Mouse (Mus musculus): ENCODE data around the gene Pold2. TPM values are rescaled to one million over a fixed set of nuclear protein-coding genes. Genes with fewer than 3 reads are reported as not detected.

Gene Pold2
- total and polyA plus RNA-seq, 3 experiments = 136 to 285 (median 205) TPM

DNA sequence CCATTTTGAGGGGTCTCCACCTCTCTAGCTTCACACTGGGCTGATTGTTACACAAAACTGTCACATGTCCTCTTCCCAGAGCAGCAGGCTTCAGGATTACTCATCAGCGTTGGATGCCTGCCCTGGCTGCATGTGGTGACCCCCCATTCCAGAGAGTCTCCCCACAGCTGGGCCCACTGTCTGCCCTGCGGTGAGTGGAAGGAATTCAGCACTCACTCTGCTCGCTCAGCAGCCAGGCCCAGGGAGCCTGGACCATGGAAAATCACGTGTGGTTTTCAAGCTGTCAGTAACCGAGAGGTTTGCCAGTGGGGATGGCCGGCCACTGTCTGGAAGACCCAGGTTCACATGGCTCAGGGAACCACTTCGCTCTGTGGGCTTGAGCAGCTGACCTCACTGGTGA, 22.2 kb downstream of the Pold2 start:
- no peak for DNase-seq (ENCODE audit: extremely low read depth)
- Histone ChIP-seq H3K4me2 (ENCODE audit: insufficient read depth, low read depth, poor library complexity, severe bottlenecking) (no peak overlapping the region), H3K4me3 (replicated peaks in 1 of 3; ENCODE audit: low read depth in 2 of 3, low read length in 2 of 3, poor library complexity in 1 of 3) (no peak overlapping the region), H3K9ac (ENCODE audit: insufficient read depth, low read depth) (no peak overlapping the region), H3K36me3 (replicated peaks in 1 of 2; ENCODE audit: control insufficient read depth in 1 of 2, insufficient read depth in 1 of 2, low read length in 1 of 2) (no peaks in the 10 kb centered on the region), H3K27me3 (replicated peaks) (peaks cover 19% of the 10 kb centered on the region), H3K9me3 (replicated peaks; ENCODE audit: low read length) (peaks cover 17% of the 10 kb centered on the region), H3K27ac (ENCODE audit: insufficient read depth, low read depth) (no peak overlapping the region), H3K4me1 (ENCODE audit: control insufficient read depth in 1 of 2, insufficient read depth in 2 of 2) (peaks cover 2 to 3% of the 10 kb centered on the region in 2 experiments; a peak in 2 of 4 replicates), H3K79me2 (replicated peaks; ENCODE audit: control insufficient read depth, extremely low read depth, insufficient read depth, poor library complexity, severe bottlenecking) (no peaks in the 10 kb centered on the region)
- TF ChIP-seq PAX5 (IDR thresholded peaks at IDR 0.05; ENCODE audit: low read length) = no peak
- TF ChIP-seq JUND (conservative IDR thresholded peaks at IDR 0.05; ENCODE audit: low read depth, low read length) = no peak
- no peak for TF ChIP-seq ZNF384 (IDR thresholded peaks at IDR 0.05; ENCODE audit: low read depth, low read length)
- no peak for TF ChIP-seq ETS1 (conservative IDR thresholded peaks at IDR 0.05; ENCODE audit: low read depth, low read length)
- no peak for TF ChIP-seq MXI1 (IDR thresholded peaks at IDR 0.05; ENCODE audit: low read depth, low read length)
- no peak for TF ChIP-seq ELF1 (IDR thresholded peaks at IDR 0.05; ENCODE audit: low read depth, low read length)
- no peak for TF ChIP-seq POLR2A (IDR thresholded peaks at IDR 0.05; ENCODE audit: low read depth, low read length)
- TF ChIP-seq EP300 (IDR thresholded peaks at IDR 0.05; ENCODE audit: low read length) = no peak
- no peak for TF ChIP-seq CHD2 (IDR thresholded peaks at IDR 0.05; ENCODE audit: low read length)
- no peak for TF ChIP-seq GABPA (IDR thresholded peaks at IDR 0.05; ENCODE audit: insufficient replicate concordance, low read depth, low read length)
- no peak for TF ChIP-seq ZMIZ1 (IDR thresholded peaks at IDR 0.05; ENCODE audit: low read depth, low read length)
- TF ChIP-seq RAD21 (IDR thresholded peaks at IDR 0.05; ENCODE audit: low read depth, low read length) = no peak
- in situ Hi-C loops (cut with MboI; ENCODE audit: low pct_ligation_motif_present, low pct_unique_long_range_greater_than_20kb, low sequenced_read_pairs) (no loop called here), dilution Hi-C loops (cut with MboI; ENCODE audit: extremely low pct_ligation_motif_present, extremely low pct_unique_long_range_greater_than_20kb, low sequenced_read_pairs) (no loop called here)

DNA sequence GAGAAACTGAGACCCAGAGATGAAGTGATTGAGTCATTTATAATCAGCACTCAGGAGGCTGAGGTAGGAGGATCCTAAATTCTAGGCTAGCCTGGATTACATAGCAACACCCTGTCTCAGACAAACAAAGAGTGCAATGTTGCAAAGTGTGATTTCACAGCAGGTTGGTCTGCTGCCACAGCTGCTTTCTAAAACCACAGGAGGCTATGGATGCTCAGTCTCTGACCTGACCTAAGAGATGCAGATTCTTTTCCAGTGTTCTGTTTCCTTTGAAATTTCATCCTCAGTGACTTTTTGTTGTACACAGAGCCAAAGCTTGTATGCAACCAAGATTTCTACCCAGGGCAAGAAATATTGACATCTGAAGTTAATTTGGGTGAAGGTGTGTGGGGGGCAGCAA, 22.6 kb downstream of the Pold2 start:
- H3K4me2 ChIP-seq (ENCODE audit: insufficient read depth, low read depth, poor library complexity, severe bottlenecking) = no peak overlapping the region
- dilution Hi-C loops (cut with MboI; ENCODE audit: extremely low pct_ligation_motif_present, extremely low pct_unique_long_range_greater_than_20kb, low sequenced_read_pairs) = no loop called here

DNA sequence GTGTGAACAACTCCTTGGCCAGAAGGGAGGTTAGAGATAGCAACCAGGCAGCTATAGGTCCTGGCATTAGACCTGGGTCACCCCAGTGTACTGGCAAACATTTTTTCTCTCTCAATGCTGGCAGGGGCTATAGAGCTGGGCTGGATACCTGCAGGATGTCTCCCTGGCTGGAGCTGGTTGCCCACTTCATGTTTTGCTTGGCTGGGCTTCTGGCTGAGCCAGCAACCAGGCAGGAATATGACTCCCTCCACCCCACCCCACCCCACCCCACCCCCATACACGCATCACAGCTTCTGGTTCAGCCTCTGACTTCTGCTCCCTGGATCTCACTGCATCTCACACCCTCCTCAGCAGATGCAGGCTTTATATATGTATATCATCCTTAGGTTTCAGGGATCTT, 25.8 kb downstream of the Pold2 start:
- in situ Hi-C loops (cut with MboI; ENCODE audit: low pct_ligation_motif_present, low pct_unique_long_range_greater_than_20kb, low sequenced_read_pairs) = no loop called here
- Histone ChIP-seq H3K4me2 (ENCODE audit: insufficient read depth, low read depth, poor library complexity, severe bottlenecking) (no peak overlapping the region), H3K36me3 (replicated peaks in 1 of 2; ENCODE audit: control insufficient read depth in 1 of 2, insufficient read depth in 1 of 2, low read length in 1 of 2) (no peaks in the 10 kb centered on the region), H3K9me3 (replicated peaks; ENCODE audit: low read length) (peaks cover 7% of the 10 kb centered on the region), H3K4me1 (ENCODE audit: control insufficient read depth in 1 of 2, insufficient read depth in 2 of 2) (peaks cover 0 to 2% of the 10 kb centered on the region in 2 experiments; a peak in 2 of 4 replicates), H3K27me3 (replicated peaks) (peaks cover 21% of the 10 kb centered on the region), H3K4me3 (replicated peaks in 1 of 3; ENCODE audit: low read depth in 2 of 3, low read length in 2 of 3, poor library complexity in 1 of 3) (no peak overlapping the region), H3K79me2 (replicated peaks; ENCODE audit: control insufficient read depth, extremely low read depth, insufficient read depth, poor library complexity, severe bottlenecking) (no peaks in the 10 kb centered on the region), H3K9ac (ENCODE audit: insufficient read depth, low read depth) (no peak overlapping the region), H3K27ac (ENCODE audit: insufficient read depth, low read depth) (no peak overlapping the region)
- DNase-seq (ENCODE audit: extremely low read depth) = no peak
- dilution Hi-C loops (cut with MboI; ENCODE audit: extremely low pct_ligation_motif_present, extremely low pct_unique_long_range_greater_than_20kb, low sequenced_read_pairs) = no loop called here
- TF ChIP-seq CHD1 (IDR thresholded peaks at IDR 0.05; ENCODE audit: low read depth, low read length) = no peak
- no peak for TF ChIP-seq CTCF (conservative IDR thresholded peaks at IDR 0.05 in 1 of 2, IDR thresholded peaks at IDR 0.05 in 1 of 2; ENCODE audit: low read depth in 2 of 2, low read length in 2 of 2)
- no peak for TF ChIP-seq SIN3A (IDR thresholded peaks at IDR 0.05; ENCODE audit: low read length)
- TF ChIP-seq EP300 (IDR thresholded peaks at IDR 0.05; ENCODE audit: low read length) = no peak
- TF ChIP-seq ZMIZ1 (IDR thresholded peaks at IDR 0.05; ENCODE audit: low read depth, low read length) = no peak
- TF ChIP-seq HCFC1 (IDR thresholded peaks at IDR 0.05; ENCODE audit: low read depth, low read length) = no peak
- TF ChIP-seq ETS1 (conservative IDR thresholded peaks at IDR 0.05; ENCODE audit: low read depth, low read length) = no peak
- no peak for TF ChIP-seq USF2 (conservative IDR thresholded peaks at IDR 0.05; ENCODE audit: low read depth, low read length)
- no peak for TF ChIP-seq MAFK (IDR thresholded peaks at IDR 0.05; ENCODE audit: insufficient replicate concordance, low read length)
- no peak for TF ChIP-seq BHLHE40 (IDR thresholded peaks at IDR 0.05; ENCODE audit: low read depth, low read length)

More for the DNA sequence above, 22.6 kb downstream of the Pold2 start:
- Histone ChIP-seq H3K4me1 (ENCODE audit: control insufficient read depth in 1 of 2, insufficient read depth in 2 of 2) (peaks cover 2 to 3% of the 10 kb centered on the region in 2 experiments; a peak in 2 of 4 replicates), H3K36me3 (replicated peaks in 1 of 2; ENCODE audit: control insufficient read depth in 1 of 2, insufficient read depth in 1 of 2, low read length in 1 of 2) (no peaks in the 10 kb centered on the region), H3K27me3 (replicated peaks) (peaks cover 19% of the 10 kb centered on the region), H3K9me3 (replicated peaks; ENCODE audit: low read length) (peaks cover 17% of the 10 kb centered on the region), H3K79me2 (replicated peaks; ENCODE audit: control insufficient read depth, extremely low read depth, insufficient read depth, poor library complexity, severe bottlenecking) (no peaks in the 10 kb centered on the region), H3K4me3 (replicated peaks in 1 of 3; ENCODE audit: low read depth in 2 of 3, low read length in 2 of 3, poor library complexity in 1 of 3) (no peak overlapping the region), H3K27ac (ENCODE audit: insufficient read depth, low read depth) (no peak overlapping the region), H3K9ac (ENCODE audit: insufficient read depth, low read depth) (no peak overlapping the region)
- no peak for DNase-seq (ENCODE audit: extremely low read depth)
- in situ Hi-C loops (cut with MboI; ENCODE audit: low pct_ligation_motif_present, low pct_unique_long_range_greater_than_20kb, low sequenced_read_pairs) = no loop called here
- TF ChIP-seq MAZ (IDR thresholded peaks at IDR 0.05; ENCODE audit: low read depth, low read length) = no peak
- TF ChIP-seq ELF1 (IDR thresholded peaks at IDR 0.05; ENCODE audit: low read depth, low read length) = no peak
